Mouse (Mus musculus): ENCODE measurements at regions not wholly inside any gene's neighbourhood (a gene's known extent, or its start where the extent isn't known, plus 50 kb on each side); places are given as distances from the start of the nearest gene placed in this dataset.

GRCm38 (mm10) chr12:8844748-8845147 lies 73.6 kb downstream of the Sdc1 start:
- peak; percentile 81 for ATAC-seq (replicated peaks; ENCODE audit: low read depth, poor library complexity, severe bottlenecking)

GRCm38 (mm10) chr12:8845443-8845842 lies 74.3 kb downstream of the Sdc1 start:
- no peak for ATAC-seq (replicated peaks; ENCODE audit: low read depth, poor library complexity, severe bottlenecking)

GRCm38 (mm10) chr12:8846425-8847226 lies 74.8 kb upstream of the Laptm4a start:
- ATAC-seq (replicated peaks; ENCODE audit: low read depth, poor library complexity, severe bottlenecking), result no peak

- no peak for ATAC-seq (replicated peaks; ENCODE audit: low read depth, poor library complexity, severe bottlenecking)
These were observed 74.1 kb upstream of the Laptm4a start for GRCm38 (mm10) chr12:8847227-8847857.

- no peak for ATAC-seq (replicated peaks; ENCODE audit: low read depth, poor library complexity, severe bottlenecking)
These were observed 73.5 kb upstream of the Laptm4a start for GRCm38 (mm10) chr12:8847858-8848383.

- ATAC-seq (replicated peaks; ENCODE audit: low read depth, poor library complexity, severe bottlenecking), result no peak
These were observed 67.6 kb upstream of the Laptm4a start for GRCm38 (mm10) chr12:8853858-8854257.

- ATAC-seq (replicated peaks; ENCODE audit: low read depth, poor library complexity, severe bottlenecking), result peak; percentile 51; the same call in 1 of the 2 replicates
These were observed 67.1 kb upstream of the Laptm4a start for GRCm38 (mm10) chr12:8854401-8854800.

GRCm38 (mm10) chr12:8855119-8855518 lies 66.3 kb upstream of the Laptm4a start:
- ATAC-seq (replicated peaks; ENCODE audit: low read depth, poor library complexity, severe bottlenecking), result no peak

- ATAC-seq (replicated peaks; ENCODE audit: low read depth, poor library complexity, severe bottlenecking), result no peak
These were observed 65.4 kb upstream of the Laptm4a start for GRCm38 (mm10) chr12:8856051-8856543.

- no peak for ATAC-seq (replicated peaks; ENCODE audit: low read depth, poor library complexity, severe bottlenecking)
These were observed 64.2 kb upstream of the Laptm4a start for GRCm38 (mm10) chr12:8857308-8857707.

- ATAC-seq (replicated peaks; ENCODE audit: low read depth, poor library complexity, severe bottlenecking), result no peak
These were observed 62.7 kb upstream of the Laptm4a start for GRCm38 (mm10) chr12:8858748-8859147.

GRCm38 (mm10) chr12:8859588-8859987 lies 61.9 kb upstream of the Laptm4a start:
- ATAC-seq (replicated peaks; ENCODE audit: low read depth, poor library complexity, severe bottlenecking), result no peak

GRCm38 (mm10) chr12:8864830-8865229 lies 56.6 kb upstream of the Laptm4a start:
- peak; percentile 95 for ATAC-seq (replicated peaks; ENCODE audit: low read depth, poor library complexity, severe bottlenecking)

GRCm38 (mm10) chr12:8865250-8865649 lies 56.2 kb upstream of the Laptm4a start:
- ATAC-seq (replicated peaks; ENCODE audit: low read depth, poor library complexity, severe bottlenecking), result no peak

- no peak for ATAC-seq (replicated peaks; ENCODE audit: low read depth, poor library complexity, severe bottlenecking)
These were observed 54.4 kb upstream of the Laptm4a start for GRCm38 (mm10) chr12:8867104-8867503.

- no peak for ATAC-seq (replicated peaks; ENCODE audit: low read depth, poor library complexity, severe bottlenecking)
These were observed 52.8 kb upstream of the Laptm4a start for GRCm38 (mm10) chr12:8868690-8869089.

GRCm38 (mm10) chr12:8869190-8869589 lies 52.3 kb upstream of the Laptm4a start:
- no peak for ATAC-seq (replicated peaks; ENCODE audit: low read depth, poor library complexity, severe bottlenecking)

All from common myeloid progenitor, adult 5-6 weeks (primary cell).